Mouse (Mus musculus): ENCODE measurements around the gene Brd2. TPM values are rescaled to one million over a fixed set of nuclear protein-coding genes. Genes with fewer than 3 reads are reported as not detected.

Brd2 gene
- polyA plus RNA-seq, 1 experiment from 2014 or later: 112 TPM

DNA sequence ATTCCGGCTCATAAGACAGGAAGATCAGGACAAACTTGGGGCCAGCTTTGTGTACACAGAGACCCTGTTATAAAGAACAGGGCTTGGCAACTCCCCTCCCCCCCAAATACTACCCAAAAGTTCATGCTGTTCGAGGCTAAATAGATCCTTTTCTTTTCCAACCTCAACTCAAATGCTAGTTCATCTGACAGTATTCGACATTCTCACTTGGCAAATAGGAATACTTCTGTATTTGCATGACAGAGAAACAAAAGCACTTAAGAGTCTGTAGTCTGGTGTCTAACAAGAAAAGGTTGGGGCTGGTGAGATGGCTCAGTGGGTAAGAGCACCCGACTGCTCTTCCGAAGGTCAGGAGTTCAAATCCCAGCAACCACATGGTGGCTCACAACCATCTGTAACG is 14.0 kb downstream of the Brd2 start:
- Histone ChIP-seq H3K9me3 (no peaks in the 10 kb centered on the region), H3K4me1 (0 out of 2 replicates have a peak, but pooled peaks cover under 1% of the 10 kb centered on the region), H3K27ac (no peak overlapping the region), H3K9ac (no peak overlapping the region), H3K27me3 (no peaks in the 10 kb centered on the region), H3K4me2 (no peak overlapping the region), H3K36me3 (peaks cover 45% of the 10 kb centered on the region), H3K4me3 (no peak overlapping the region)
- ATAC-seq (ENCODE audit: insufficient number of reproducible peaks, low FRiP score, low TSS enrichment, low read depth): no peak
- WGBS: 85% methylated on average over 6 of the region's 6 CpGs

DNA sequence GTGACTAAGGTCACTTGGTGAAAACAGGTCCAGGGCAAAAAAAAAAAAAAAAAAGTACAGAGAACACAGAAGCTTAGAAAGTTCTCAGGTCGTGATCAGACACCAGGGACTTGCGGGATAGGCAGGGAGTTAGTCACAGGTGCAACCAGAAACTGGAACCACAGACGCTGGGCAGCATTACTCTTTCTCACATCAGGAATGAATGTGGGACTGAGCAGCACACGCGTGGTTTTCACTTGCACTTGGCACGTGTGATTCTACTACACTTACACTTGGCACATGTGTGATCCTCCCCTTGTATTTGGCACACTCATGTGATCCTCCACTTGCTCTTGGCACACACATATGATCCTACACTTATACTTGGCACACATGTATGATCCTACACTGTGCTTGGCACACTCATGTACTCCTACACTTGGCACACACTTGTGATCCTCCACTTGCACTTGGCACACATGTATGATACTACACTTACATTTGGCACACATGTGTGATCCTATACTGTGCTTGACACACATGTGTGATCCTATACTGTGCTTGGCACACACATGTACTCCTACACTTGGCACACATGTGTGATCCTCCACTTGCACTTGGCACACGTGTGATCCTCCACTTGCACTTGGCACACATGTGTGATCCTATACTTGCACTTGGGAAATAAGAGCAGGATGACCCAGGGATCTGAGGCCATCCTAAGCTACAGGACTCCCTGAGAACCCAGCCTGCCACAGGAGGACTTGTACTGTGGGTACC is 15.1 kb downstream of the Brd2 start:
- ATAC-seq (ENCODE audit: insufficient number of reproducible peaks, low FRiP score, low TSS enrichment, low read depth): no peak

DNA sequence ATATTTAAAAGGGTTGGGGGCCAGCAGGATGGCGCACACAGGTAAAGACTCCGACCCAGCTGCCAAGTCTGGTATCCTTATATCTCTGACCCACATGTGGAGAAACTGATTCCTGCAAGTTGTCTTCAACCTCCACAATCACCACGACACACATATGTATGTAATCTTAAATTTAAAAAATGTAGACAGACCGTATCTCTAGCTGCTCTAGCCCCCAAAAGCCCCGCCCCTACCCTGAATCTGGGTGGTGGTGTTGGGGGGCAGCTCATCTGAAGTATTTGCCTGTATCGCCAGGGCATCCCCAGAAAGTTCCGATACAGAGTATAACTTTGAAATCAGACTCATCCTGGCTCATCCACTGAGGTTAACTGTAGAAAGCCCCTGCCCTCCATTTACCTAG is 15.9 kb downstream of the Brd2 start:
- Histone ChIP-seq H3K4me2 (no peak overlapping the region), H3K9me3 (no peaks in the 10 kb centered on the region), H3K4me3 (no peak overlapping the region), H3K27ac (no peak overlapping the region), H3K9ac (no peak overlapping the region), H3K27me3 (no peaks in the 10 kb centered on the region), H3K36me3 (peaks cover 26% of the 10 kb centered on the region), H3K4me1 (peaks cover 3% of the 10 kb centered on the region; the same call in 1 of the 2 replicates)
- 81% methylated on average over 7 of the region's 7 CpGs for WGBS
- no peak for ATAC-seq (ENCODE audit: insufficient number of reproducible peaks, low FRiP score, low TSS enrichment, low read depth)

More for the DNA sequence above, 15.1 kb downstream of the Brd2 start:
- H3K36me3 ChIP-seq: peaks cover 33% of the 10 kb centered on the region
- H3K27ac ChIP-seq: no peak overlapping the region
- H3K9ac ChIP-seq: no peak overlapping the region
- no peak overlapping the region for H3K4me2 ChIP-seq
- no peaks in the 10 kb centered on the region for H3K4me1 ChIP-seq
- WGBS: 73% methylated on average over 7 of the region's 7 CpGs
- H3K4me3 ChIP-seq: no peak overlapping the region
- H3K27me3 ChIP-seq: no peaks in the 10 kb centered on the region
- H3K9me3 ChIP-seq: no peaks in the 10 kb centered on the region

DNA sequence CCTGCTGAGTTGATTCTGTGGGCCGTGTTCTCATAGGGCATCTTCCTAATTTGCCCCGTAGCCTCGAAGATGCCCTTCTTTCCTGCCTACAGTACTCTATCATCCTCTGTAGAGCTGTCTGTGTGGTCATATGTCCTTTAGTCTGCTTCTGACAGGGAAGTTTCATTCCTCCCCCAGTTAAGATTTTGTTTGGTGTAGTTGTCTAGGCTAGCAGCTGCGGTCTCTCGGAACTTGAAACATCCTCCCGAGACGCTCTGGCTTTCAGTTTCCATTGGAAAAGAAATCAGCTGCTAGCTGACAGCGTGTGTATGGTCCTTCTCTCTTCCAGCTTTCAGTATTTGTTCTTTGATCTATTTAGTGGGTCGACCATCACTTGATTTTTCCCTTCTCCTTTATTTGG is 17.6 kb downstream of the Brd2 start:
- Histone ChIP-seq H3K9ac (no peak overlapping the region), H3K4me3 (no peak overlapping the region), H3K9me3 (no peaks in the 10 kb centered on the region), H3K4me2 (no peak overlapping the region), H3K27me3 (no peaks in the 10 kb centered on the region), H3K4me1 (peaks cover 7% of the 10 kb centered on the region; the same call in 1 of the 2 replicates), H3K27ac (no peak overlapping the region), H3K36me3 (peaks cover 8% of the 10 kb centered on the region)
- ATAC-seq (ENCODE audit: insufficient number of reproducible peaks, low FRiP score, low TSS enrichment, low read depth): no peak
- 85% methylated on average over 9 of the region's 9 CpGs for WGBS

DNA sequence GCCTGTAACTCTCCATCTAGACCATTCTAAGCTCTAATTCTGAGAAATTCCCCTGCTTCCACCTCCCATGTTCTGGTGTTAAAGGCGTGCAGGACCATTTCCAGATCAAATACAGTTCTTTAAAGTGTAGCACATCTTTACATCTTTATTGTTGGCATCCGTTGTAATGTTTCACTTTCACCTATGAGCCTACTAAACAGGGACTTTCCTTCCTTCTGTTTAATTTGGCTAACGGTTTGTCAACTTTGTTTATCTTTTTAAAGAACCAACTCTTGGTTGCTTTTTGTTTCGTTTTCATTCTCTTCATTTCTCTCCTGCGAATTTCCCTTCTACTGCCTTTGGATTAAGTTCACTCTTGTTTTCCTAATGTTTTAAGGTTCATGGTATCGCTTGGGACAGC is 19.6 kb downstream of the Brd2 start:
- ATAC-seq (ENCODE audit: insufficient number of reproducible peaks, low FRiP score, low TSS enrichment, low read depth): no peak
- no peak overlapping the region for H3K9ac ChIP-seq
- WGBS: 76% methylated on average over 6 of the region's 6 CpGs
- no peak overlapping the region for H3K4me2 ChIP-seq
- no peaks in the 10 kb centered on the region for H3K36me3 ChIP-seq
- no peaks in the 10 kb centered on the region for H3K9me3 ChIP-seq
- H3K4me3 ChIP-seq: no peak overlapping the region
- peaks cover 7% of the 10 kb centered on the region; the same call in 1 of the 2 replicates for H3K4me1 ChIP-seq
- H3K27ac ChIP-seq: no peak overlapping the region
- H3K27me3 ChIP-seq: no peaks in the 10 kb centered on the region

DNA sequence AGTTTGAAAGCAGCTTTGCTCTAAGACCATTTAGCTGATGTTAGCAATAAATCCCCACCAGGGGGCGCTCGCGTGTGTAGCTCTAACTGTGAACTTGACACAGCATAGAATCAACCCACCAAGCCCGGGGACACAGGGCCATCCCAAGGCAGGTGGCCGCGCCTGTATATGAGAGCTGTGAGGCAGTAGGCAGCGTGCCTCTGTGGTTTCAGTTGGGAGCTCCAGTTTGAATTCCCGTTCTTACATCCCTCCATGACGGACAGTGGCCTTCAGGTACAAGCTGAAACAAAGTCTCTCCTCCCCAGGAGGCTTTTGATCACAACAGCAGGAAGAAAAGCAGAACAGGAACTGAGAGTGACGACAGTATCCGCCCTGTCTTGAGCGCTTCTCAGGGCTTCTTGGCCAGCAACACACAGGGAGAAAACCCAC is 20.8 kb downstream of the Brd2 start:
- 7% methylated on average over 12 of the region's 12 CpGs for WGBS
- no peak overlapping the region for H3K9ac ChIP-seq
- H3K27me3 ChIP-seq: no peaks in the 10 kb centered on the region
- peak overlapping the region; percentile 34; the same call in 1 of the 2 replicates for H3K4me2 ChIP-seq
- H3K9me3 ChIP-seq: no peaks in the 10 kb centered on the region
- no peak overlapping the region for H3K27ac ChIP-seq
- H3K4me3 ChIP-seq: 0 out of 2 replicates have a peak overlapping the region, but pooled peaks have one; percentile 7
- peak; percentile 70; the same call in 1 of the 2 replicates for ATAC-seq (ENCODE audit: insufficient number of reproducible peaks, low FRiP score, low TSS enrichment, low read depth)
- no peaks in the 10 kb centered on the region for H3K36me3 ChIP-seq
- peaks cover 7% of the 10 kb centered on the region; the same call in 1 of the 2 replicates for H3K4me1 ChIP-seq

DNA sequence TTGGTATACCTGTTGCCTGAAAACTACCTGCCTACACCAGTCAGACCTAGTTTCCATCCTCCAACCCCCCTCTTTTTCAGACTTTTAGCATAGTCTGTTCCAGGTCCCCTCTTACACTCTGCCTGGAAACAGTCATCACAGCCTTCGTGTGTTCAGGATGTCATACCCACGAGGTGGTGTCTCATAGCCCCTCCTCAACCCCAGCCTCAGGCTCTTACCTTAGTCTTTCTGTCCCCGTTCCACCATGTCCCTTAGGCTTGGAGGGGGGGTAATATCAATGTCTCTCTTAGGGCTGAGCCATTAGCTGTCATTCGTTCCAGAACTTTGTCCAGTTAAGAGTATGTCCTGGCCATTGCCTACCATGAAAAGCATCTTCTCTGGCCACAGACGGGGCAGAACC is 21.2 kb downstream of the Brd2 start:
- no peaks in the 10 kb centered on the region for H3K9me3 ChIP-seq
- no peaks in the 10 kb centered on the region for H3K27me3 ChIP-seq
- 33% methylated on average over 5 of the region's 5 CpGs for WGBS
- H3K4me3 ChIP-seq: no peak overlapping the region
- H3K36me3 ChIP-seq: no peaks in the 10 kb centered on the region
- no peak overlapping the region for H3K9ac ChIP-seq
- H3K27ac ChIP-seq: no peak overlapping the region
- ATAC-seq (ENCODE audit: insufficient number of reproducible peaks, low FRiP score, low TSS enrichment, low read depth): peak; percentile 23; the same call in 1 of the 2 replicates
- peaks cover 7% of the 10 kb centered on the region; the same call in 1 of the 2 replicates for H3K4me1 ChIP-seq
- H3K4me2 ChIP-seq: no peak overlapping the region

DNA sequence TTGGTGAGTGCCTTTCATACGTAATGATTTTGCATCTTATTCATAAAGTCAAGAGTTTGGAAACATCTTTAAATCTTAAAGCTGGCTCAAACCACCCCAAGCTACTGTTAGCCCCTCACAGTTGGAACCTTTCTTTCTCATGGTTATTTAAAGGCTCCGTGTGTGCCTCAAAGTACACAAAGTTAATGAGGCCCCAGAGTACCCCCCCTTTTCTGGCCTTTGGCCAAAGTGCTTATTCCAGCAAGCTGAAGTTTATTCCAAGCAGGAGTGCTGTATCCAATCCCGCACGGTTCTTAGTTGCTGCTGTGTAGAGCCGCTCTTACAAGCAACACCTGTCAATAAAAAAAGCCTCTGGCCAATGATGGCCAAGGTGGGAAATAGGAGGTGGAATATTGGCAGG is 22.9 kb downstream of the Brd2 start:
- ATAC-seq (ENCODE audit: insufficient number of reproducible peaks, low FRiP score, low TSS enrichment, low read depth): no peak
- no peak overlapping the region for H3K9ac ChIP-seq
- WGBS: 28% methylated on average over 5 of the region's 5 CpGs
- no peak overlapping the region for H3K4me3 ChIP-seq
- H3K36me3 ChIP-seq: no peaks in the 10 kb centered on the region
- peaks cover 7% of the 10 kb centered on the region; the same call in 1 of the 2 replicates for H3K4me1 ChIP-seq
- no peak overlapping the region for H3K4me2 ChIP-seq
- H3K9me3 ChIP-seq: no peaks in the 10 kb centered on the region
- H3K27ac ChIP-seq: no peak overlapping the region
- no peaks in the 10 kb centered on the region for H3K27me3 ChIP-seq

DNA sequence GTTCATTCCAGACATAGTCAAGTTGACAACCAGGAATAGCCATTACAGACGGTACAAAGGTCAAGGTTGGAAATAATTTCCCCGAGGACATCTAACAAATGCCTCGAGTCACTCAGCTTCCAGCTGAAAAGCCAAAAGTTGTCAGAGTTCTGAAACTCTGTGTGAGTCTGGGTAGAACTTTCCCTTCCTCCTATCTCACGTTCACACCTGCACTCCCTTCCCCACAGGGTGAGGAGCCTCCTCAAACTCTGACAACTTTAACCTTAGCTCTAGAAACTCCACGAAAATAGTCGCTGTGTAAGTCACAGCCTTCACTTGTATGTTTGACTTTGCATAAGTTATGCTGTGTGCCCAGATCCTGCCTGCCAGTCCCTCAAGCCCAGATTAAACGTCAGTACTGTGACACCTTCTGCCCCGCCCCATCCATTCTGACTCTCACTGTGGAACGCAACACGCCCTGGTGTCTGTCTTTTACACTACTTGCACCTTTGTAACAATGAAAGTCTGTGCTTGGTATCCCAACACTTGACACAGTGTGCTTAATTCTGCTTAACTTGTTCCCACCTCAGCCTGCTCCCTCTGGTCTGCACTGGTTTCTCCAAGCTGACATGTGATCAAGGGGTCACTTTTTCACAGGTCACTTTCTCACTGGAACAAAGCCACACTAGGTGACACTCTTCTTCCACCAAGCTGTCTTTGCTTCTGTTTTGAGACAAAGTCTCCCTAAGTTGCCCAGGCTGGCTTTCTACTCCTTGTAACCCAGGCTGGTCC is 23.5 kb downstream of the Brd2 start:
- Histone ChIP-seq H3K36me3 (no peaks in the 10 kb centered on the region), H3K4me1 (peaks cover 7% of the 10 kb centered on the region; the same call in 1 of the 2 replicates), H3K9ac (no peak overlapping the region), H3K4me2 (no peak overlapping the region), H3K9me3 (no peaks in the 10 kb centered on the region), H3K4me3 (no peak overlapping the region), H3K27ac (no peak overlapping the region), H3K27me3 (no peaks in the 10 kb centered on the region)
- 45% methylated on average over 10 of the region's 10 CpGs for WGBS
- ATAC-seq (ENCODE audit: insufficient number of reproducible peaks, low FRiP score, low TSS enrichment, low read depth): no peak

DNA sequence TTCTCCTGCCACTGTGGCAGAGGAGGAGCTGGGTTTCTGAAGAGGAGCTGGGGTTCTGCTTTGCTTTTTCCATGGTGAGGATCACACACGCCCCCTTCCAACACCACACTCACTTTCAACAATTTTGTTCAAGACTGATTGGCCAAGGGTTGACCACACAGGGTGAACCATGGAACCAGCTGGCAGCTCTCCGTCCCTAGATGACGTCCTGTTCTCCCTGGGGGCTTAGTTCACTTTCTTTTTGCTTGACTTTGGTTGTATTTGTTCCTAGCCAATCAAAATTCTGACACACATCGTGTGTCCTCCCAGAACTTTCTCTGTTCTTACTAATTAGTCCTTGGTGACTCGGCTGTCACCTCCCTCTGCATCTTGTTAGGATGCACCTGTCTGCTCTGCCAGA is 25.2 kb downstream of the Brd2 start:
- Histone ChIP-seq H3K4me1 (peaks cover 7% of the 10 kb centered on the region; the same call in 1 of the 2 replicates), H3K27me3 (no peaks in the 10 kb centered on the region), H3K36me3 (no peaks in the 10 kb centered on the region), H3K4me2 (no peak overlapping the region), H3K9me3 (no peaks in the 10 kb centered on the region), H3K4me3 (no peak overlapping the region), H3K27ac (no peak overlapping the region), H3K9ac (no peak overlapping the region)
- 55% methylated on average over 5 of the region's 5 CpGs for WGBS
- no peak for ATAC-seq (ENCODE audit: insufficient number of reproducible peaks, low FRiP score, low TSS enrichment, low read depth)

DNA sequence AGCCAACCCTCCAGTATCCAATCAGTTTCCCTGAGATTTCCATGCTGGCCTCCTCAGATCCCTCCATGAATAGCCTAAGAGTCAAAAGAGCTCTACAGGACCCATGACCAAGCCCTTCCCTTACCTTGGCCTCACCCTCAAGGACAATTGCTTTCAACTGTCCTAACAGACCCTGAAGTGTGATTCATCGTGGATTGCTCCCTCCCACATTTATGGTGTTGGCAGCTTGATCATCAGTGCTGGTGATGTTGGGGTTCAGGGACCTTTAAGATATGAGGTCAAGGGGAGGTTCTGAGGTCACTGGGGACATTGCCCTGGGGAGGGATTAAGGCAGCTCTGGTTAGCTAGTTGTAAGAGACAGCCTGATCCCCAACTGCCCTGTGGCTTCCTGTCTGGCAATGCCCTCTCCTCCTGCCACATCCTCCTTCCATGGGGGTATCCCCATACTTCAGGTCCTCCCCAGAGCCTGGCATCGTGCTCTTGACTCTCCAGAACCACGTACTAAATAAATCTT is 25.9 kb downstream of the Brd2 start:
- Histone ChIP-seq H3K36me3 (no peaks in the 10 kb centered on the region), H3K27ac (no peak overlapping the region), H3K9ac (no peak overlapping the region), H3K4me2 (no peak overlapping the region), H3K4me3 (no peak overlapping the region), H3K9me3 (no peaks in the 10 kb centered on the region), H3K27me3 (no peaks in the 10 kb centered on the region), H3K4me1 (peaks cover 4% of the 10 kb centered on the region; the same call in 1 of the 2 replicates)
- WGBS: 63% methylated on average over 3 of the region's 3 CpGs
- ATAC-seq (ENCODE audit: insufficient number of reproducible peaks, low FRiP score, low TSS enrichment, low read depth): no peak

All from limb, embryonic 15.5 days (tissue).